Mouse (Mus musculus): Measurements from ENCODE around the gene Slc9a6.

GRCm38 (mm10) chrX:56683521-56683920 is 74.0 kb downstream of the Slc9a6 start:
- no peak for TF ChIP-seq CTCF (IDR thresholded peaks at IDR 0.05; ENCODE audit: extremely low read depth, insufficient read depth, insufficient read length, insufficient replicate concordance)
- no peak for TF ChIP-seq POLR2A (IDR thresholded peaks at IDR 0.05; ENCODE audit: low read depth, low read length)
